Comparison of ENCODE assay signal across 19 mouse cellular contexts in genomic region chr17:63690829-63691689, GRCm38 (mm10).
DNase-seq lines count a peak whose midpoint lies in the region; ATAC-seq lines count a peak whose summit lies in the region.
"Had no signal": no experiment of that assay in that cellular context is flagged by ENCODE, and none has a peak within 500 bp of the region (broad histone marks: within the 10 kb centered on the region; RNA-seq: fewer than 3 reads in every experiment).

No protein-coding gene starts in this region.

- no peak overlapping the region for H3K4me3 ChIP-seq in heart, embryonic 16.5 days (ENCODE audit: low read length)
- H3K4me3 ChIP-seq in kidney, embryonic 16.5 days (ENCODE audit: low read length): no peak overlapping the region
- H3K4me3 ChIP-seq in embryonic facial prominence, embryonic 14.5 days (ENCODE audit: low read depth, low read length): no peak overlapping the region
- H3K4me3 ChIP-seq: forebrain, embryonic 12.5 days; heart, embryonic 12.5 days; hindbrain, embryonic 10.5 days; intestine, embryonic 15.5 days had no signal

- H3K4me2 ChIP-seq in heart, embryonic 16.5 days (ENCODE audit: low read depth, low read length): no peak overlapping the region
- H3K4me2 ChIP-seq in kidney, embryonic 16.5 days (replicated peaks; ENCODE audit: low read depth, low read length): no peak overlapping the region
- H3K4me2 ChIP-seq in embryonic facial prominence, embryonic 14.5 days (ENCODE audit: low read depth, low read length): no peak overlapping the region; the same call in 1 of the 2 replicates
- H3K4me2 ChIP-seq: forebrain, embryonic 12.5 days; heart, embryonic 12.5 days; hindbrain, embryonic 14.5 days; intestine, embryonic 15.5 days had no signal

- 73% methylated on average over 11 of the region's 11 CpGs for WGBS in heart, embryonic 16.5 days
- WGBS in kidney, embryonic 16.5 days: 56% methylated on average over 11 of the region's 11 CpGs
- 55% methylated on average over 11 of the region's 11 CpGs for WGBS in embryonic facial prominence, embryonic 14.5 days

- H3K27ac ChIP-seq in heart, embryonic 16.5 days (ENCODE audit: low read length): peak overlapping the region; percentile 29; the same call in 1 of the 2 replicates
- H3K27ac ChIP-seq in kidney, embryonic 16.5 days (ENCODE audit: low read length): peak overlapping the region; percentile 67
- H3K27ac ChIP-seq in embryonic facial prominence, embryonic 14.5 days (replicated peaks; ENCODE audit: low read depth, low read length): no peak overlapping the region
- H3K27ac ChIP-seq: forebrain, embryonic 12.5 days; hindbrain, embryonic 10.5 days; hindbrain, embryonic 14.5 days; intestine, embryonic 15.5 days had no signal

- peak; percentile 36 to 60 for DNase-seq in cerebellum, postnatal 14 days
- no peak for DNase-seq in heart, postnatal 14 days
- DNase-seq in kidney, adult 11 months: no peak
- peak; percentile 72 for DNase-seq in embryonic facial prominence, embryonic 14.5 days (ENCODE audit: low spot score)
- DNase-seq: adrenal gland, postnatal 14 days; cerebellum, adult 2 months; gastrocnemius, postnatal 10 days had no signal

- H3K4me1 ChIP-seq in heart, embryonic 16.5 days (ENCODE audit: control insufficient read depth, insufficient read depth, low read length): no peaks in the 10 kb centered on the region
- H3K4me1 ChIP-seq in kidney, embryonic 16.5 days (ENCODE audit: insufficient read depth, low read length): peaks cover 13% of the 10 kb centered on the region
- H3K4me1 ChIP-seq in embryonic facial prominence, embryonic 14.5 days (ENCODE audit: control insufficient read depth, insufficient read depth, low read length): peaks cover 9% of the 10 kb centered on the region
- H3K4me1 ChIP-seq: forebrain, embryonic 12.5 days; heart, embryonic 12.5 days; intestine, embryonic 15.5 days had no signal

- ATAC-seq in cerebellum, adult (ENCODE audit: insufficient number of reproducible peaks, low FRiP score, low TSS enrichment): no peak
- no peak for ATAC-seq in heart, embryonic 16.5 days (replicated peaks; ENCODE audit: extremely low read depth, insufficient read depth, low FRiP score)
- peak; percentile 85; the same call in 1 of the 2 replicates for ATAC-seq in kidney, embryonic 16.5 days (ENCODE audit: low FRiP score, low TSS enrichment)
- ATAC-seq in embryonic facial prominence, embryonic 14.5 days (ENCODE audit: low read depth): peak; percentile 50; the same call in 1 of the 2 replicates
- ATAC-seq: activated CD4-positive, CD25-positive, alpha-beta regulatory T cell, adult 4 months; forebrain, embryonic 16.5 days; intestine, embryonic 15.5 days; Patski had no signal

- no peaks in the 10 kb centered on the region for H3K9me3 ChIP-seq in heart, embryonic 16.5 days (replicated peaks; ENCODE audit: control insufficient read depth, low read length)
- no peaks in the 10 kb centered on the region for H3K9me3 ChIP-seq in kidney, embryonic 16.5 days (ENCODE audit: low read length)
- H3K9me3 ChIP-seq in embryonic facial prominence, embryonic 14.5 days (ENCODE audit: control insufficient read depth, low read length): no peaks in the 10 kb centered on the region
- H3K9me3 ChIP-seq: forebrain, embryonic 12.5 days; heart, embryonic 12.5 days; hindbrain, embryonic 10.5 days; intestine, embryonic 15.5 days had no signal

- intact Hi-C loops in heart, postnatal 14 days (cut with DNase I): no loop called here

- H3K9ac ChIP-seq in heart, embryonic 16.5 days (ENCODE audit: low read length): no peak overlapping the region
- H3K9ac ChIP-seq in kidney, embryonic 16.5 days (replicated peaks; ENCODE audit: low read length): no peak overlapping the region
- H3K9ac ChIP-seq in embryonic facial prominence, embryonic 14.5 days (ENCODE audit: low read depth, low read length): no peak overlapping the region
- H3K9ac ChIP-seq: forebrain, embryonic 12.5 days; heart, embryonic 12.5 days; hindbrain, embryonic 14.5 days; intestine, embryonic 15.5 days had no signal

- no peaks in the 10 kb centered on the region for H3K36me3 ChIP-seq in heart, embryonic 16.5 days (ENCODE audit: control insufficient read depth, insufficient read depth)
- no peaks in the 10 kb centered on the region for H3K36me3 ChIP-seq in kidney, embryonic 16.5 days (ENCODE audit: insufficient read depth, low read length)
- no peaks in the 10 kb centered on the region for H3K36me3 ChIP-seq in embryonic facial prominence, embryonic 14.5 days (ENCODE audit: control insufficient read depth, insufficient read depth, low read length)
- H3K36me3 ChIP-seq: forebrain, embryonic 12.5 days; heart, embryonic 12.5 days; hindbrain, embryonic 10.5 days; intestine, embryonic 15.5 days had no signal

- no peaks in the 10 kb centered on the region for H3K27me3 ChIP-seq in heart, embryonic 16.5 days (ENCODE audit: control insufficient read depth, insufficient read depth, low read length)
- H3K27me3 ChIP-seq in kidney, embryonic 16.5 days (ENCODE audit: insufficient read depth, low read length): no peaks in the 10 kb centered on the region
- H3K27me3 ChIP-seq in embryonic facial prominence, embryonic 14.5 days (replicated peaks; ENCODE audit: control insufficient read depth, insufficient read depth, low read length): no peaks in the 10 kb centered on the region
- H3K27me3 ChIP-seq: CH12.LX; forebrain, embryonic 12.5 days; heart, embryonic 12.5 days; intestine, embryonic 15.5 days; Patski had no signal

Comparison
In these comparisons a context has a peak if more than half of its experiments do, and no peak if none do; other contexts are left out.
1. DNase-seq: peak in cerebellum, postnatal 14 days (2 of 2) and embryonic facial prominence, embryonic 14.5 days (single experiment); none in heart, postnatal 14 days (0 of 2) and kidney, adult 11 months (single experiment).
2. ATAC-seq: peak in kidney, embryonic 16.5 days (single experiment) and embryonic facial prominence, embryonic 14.5 days (single experiment); none in cerebellum, adult (single experiment) and heart, embryonic 16.5 days (single experiment).